Mouse (Mus musculus) megakaryocyte-erythroid progenitor cell, adult 5-6 weeks (primary cell): Measurements from ENCODE around the gene Tmem183a. TPM values are rescaled to one million over a fixed set of nuclear protein-coding genes. Genes with fewer than 3 reads are reported as not detected.

Experiments
- ATAC-seq: replicated peaks from 2 replicates; pipeline ENCODE4 v1.8.0; 2016; ENCODE audit warnings: mild to moderate bottlenecking, inconsistent platforms; ENCODE audit not compliant: severe bottlenecking, poor library complexity, low FRiP score, low TSS enrichment
- total RNA-seq, 2 experiments: library from RNA; stranded (forward) in 1 of 2; stranded (reverse) in 1 of 2; fragments of 200-1000, 215-1000 nt in 1 of 2; fragments of >200 nt in 1 of 2; fragmentation: Nextera tagmentation in 1 of 2; gene quantifications; 2 replicates each; pipeline ENCODE4 v1.2.3; 2014 to 2017

The Tmem183a gene
- total RNA-seq (2014; fragmentation: Nextera tagmentation) (48.8 and 72.3 TPM in 2 replicates), total RNA-seq (2017) (51.4 and 57.0 TPM in 2 replicates)

DNA sequence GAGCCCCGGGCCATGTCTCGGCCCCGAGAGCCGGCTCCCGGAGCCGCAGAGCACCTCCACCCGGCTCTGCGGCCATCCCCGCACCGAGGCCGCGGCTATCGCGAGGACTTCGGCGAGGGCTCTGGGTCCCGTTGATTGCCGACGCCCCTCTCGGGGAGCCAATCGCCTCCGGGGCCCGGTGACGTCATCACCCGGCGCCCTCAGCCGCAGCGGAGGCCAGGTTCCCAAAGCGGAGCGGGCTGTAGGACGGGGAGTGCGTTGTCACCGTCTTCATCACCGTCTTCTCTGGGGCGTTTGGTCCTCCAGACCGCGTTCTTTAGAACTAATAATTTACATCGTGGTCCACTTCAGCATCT lies at the start of gene Tmem183a:
Gene Tmem183a (minus strand): TSS at position 123 of the 356 bp plus-strand sequence.
- peak; percentile 99 for ATAC-seq

GRCm38 (mm10) chr1:134408080-134408479 lies 46.3 kb upstream of the Tmem183a start:
- ATAC-seq, result no peak

GRCm38 (mm10) chr1:134406414-134406771 lies 44.6 kb upstream of the Tmem183a start:
- ATAC-seq, result no peak

DNA sequence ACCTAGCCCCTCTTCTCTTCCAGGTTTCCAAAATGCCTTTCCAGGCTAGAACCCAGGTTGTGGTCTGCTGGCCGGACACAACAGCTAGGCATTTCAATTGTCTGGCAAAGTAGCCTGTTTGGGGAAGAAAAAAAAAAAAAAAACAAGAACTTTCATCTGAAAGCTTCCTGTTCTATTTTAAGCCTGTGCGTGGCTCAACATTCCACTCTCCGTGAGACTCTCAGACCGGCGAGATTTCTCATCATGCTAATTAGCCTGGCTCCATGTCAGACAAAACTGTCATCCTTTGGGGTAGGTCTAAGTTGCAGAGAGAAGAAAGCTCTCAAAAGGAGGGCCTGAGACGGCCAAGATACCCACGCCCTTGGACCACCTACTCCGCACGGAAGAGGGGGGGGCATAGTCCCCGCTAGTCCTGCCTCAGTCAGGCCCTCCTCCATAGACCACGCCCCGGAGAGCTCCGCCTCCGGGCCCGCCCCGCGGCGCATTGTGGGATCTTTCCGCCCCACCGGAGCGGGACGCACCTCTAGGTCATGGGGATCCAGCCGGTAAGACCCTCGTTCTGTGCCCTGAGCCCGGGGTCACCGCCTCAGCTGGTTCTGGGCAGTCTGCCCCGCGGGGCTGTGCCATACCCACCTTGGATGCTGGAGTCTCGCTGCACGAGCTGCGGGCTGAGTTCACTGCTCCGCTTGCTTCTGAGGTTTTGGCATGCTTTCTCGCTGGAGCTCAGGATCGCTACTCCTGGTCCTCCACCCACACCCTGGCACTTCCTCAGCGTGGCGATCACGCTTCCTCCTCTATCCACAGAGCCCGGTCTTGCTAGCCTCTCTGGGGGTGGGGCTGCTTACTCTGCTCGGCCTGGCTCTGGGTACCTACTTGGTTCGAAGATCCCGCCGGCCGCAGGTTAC lies 44.0 kb upstream of the Tmem183a start, which contains the start of gene Cyb5r1:
Gene Cyb5r1 (plus strand): TSS at position 51 of the 905 bp plus-strand sequence.
- ATAC-seq, result peak; percentile 98

DNA sequence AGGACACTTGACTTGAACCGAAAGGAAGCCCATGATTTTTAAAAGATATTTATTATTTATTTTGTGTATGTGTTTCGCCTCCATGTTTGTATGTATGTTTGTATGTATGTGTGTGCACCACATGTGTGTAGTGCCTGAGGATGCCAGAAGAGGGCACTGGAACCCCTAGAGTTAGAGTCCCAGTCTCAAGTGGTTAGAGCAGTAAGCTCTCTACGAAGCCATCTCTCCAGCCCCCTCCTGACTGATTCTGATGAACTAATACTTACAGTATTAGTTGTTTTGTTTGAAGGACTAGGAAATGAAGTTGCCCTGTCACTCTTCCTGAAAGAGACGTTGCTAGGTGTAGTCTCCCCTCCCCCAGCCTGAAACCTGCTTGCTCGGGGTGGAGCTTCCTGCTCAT lies 38.0 kb upstream of the Tmem183a start:
- no peak for ATAC-seq

GRCm38 (mm10) chr1:134398210-134398609 lies 36.4 kb upstream of the Tmem183a start:
- no peak for ATAC-seq

- ATAC-seq, result no peak
These were observed 32.0 kb upstream of the Tmem183a start for GRCm38 (mm10) chr1:134393827-134394226.

DNA sequence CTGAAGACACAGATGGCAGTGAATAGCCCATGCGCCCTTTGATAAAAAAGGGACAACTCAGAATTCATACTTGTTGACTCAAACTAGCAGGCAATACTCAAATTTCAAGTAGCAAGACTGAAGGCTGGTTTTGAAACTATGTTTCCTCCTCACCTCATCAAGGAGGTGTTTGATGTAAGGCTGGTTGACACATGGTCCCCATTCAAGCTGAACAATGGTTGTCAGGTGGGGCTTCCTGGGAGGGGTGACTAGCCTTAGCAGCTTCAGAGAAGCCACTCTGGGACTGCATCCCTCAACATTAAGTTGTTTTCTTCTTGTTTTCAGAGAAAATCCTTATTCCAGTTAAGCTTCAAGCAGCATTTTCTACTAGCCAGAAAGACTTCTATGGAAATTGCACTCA lies 23.9 kb upstream of the Tmem183a start, which contains the start of gene 4933406M09Rik:
Gene 4933406M09Rik (plus strand): TSS at position 275 of the 400 bp plus-strand sequence.
- no peak for ATAC-seq

GRCm38 (mm10) chr1:134385176-134385575 lies 23.4 kb upstream of the Tmem183a start:
- ATAC-seq, result no peak

DNA sequence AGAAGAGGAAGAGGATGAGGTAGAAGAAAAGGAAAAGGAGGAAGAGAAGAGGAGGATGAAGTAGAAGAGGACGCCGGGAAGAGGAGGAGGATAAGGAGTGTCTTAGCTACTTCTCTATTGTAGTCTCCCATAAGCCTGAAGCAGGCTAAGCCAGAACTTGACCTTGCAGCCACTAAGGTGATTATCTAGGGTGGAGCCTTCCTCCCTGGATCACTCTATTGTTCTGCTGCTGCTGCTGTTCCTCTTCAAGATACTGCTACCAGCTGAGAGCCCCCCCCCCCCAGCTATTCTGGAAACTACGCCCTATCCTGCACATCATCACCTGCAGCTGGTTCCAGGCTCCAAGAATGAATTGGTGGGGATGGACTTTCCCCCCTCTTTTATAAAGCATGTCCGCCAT lies 22.8 kb upstream of the Tmem183a start:
- ATAC-seq, result no peak

- ATAC-seq, result peak; percentile 61; the same call in 1 of the 2 replicates
These were observed 20.2 kb upstream of the Tmem183a start for GRCm38 (mm10) chr1:134381795-134382625.

GRCm38 (mm10) chr1:134381051-134381450 lies 19.3 kb upstream of the Tmem183a start:
- ATAC-seq, result no peak

GRCm38 (mm10) chr1:134374124-134374523 lies 12.3 kb upstream of the Tmem183a start:
- no peak for ATAC-seq

GRCm38 (mm10) chr1:134368777-134369337 lies 7.1 kb upstream of the Tmem183a start:
- ATAC-seq, result no peak

DNA sequence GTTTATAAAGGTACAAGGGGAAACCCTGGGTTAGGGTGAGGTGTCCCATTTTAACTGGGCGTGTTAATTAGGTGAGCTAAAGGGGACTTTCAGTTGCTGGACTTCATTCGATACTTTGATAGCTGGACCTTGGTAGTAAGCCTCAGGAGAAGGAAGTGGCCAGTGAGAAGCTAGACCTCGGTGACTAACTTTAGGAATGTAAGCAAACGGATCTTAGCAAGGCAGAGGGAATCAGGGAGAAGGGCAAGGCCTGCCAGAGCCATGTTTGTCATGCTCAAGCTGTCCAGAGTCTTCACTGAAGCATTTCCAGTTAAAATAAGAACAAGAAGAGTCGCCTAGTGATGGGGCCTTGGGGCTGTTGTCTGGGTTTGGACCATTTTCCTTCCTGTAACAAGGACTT lies 3.7 kb upstream of the Tmem183a start:
- ATAC-seq, result no peak

DNA sequence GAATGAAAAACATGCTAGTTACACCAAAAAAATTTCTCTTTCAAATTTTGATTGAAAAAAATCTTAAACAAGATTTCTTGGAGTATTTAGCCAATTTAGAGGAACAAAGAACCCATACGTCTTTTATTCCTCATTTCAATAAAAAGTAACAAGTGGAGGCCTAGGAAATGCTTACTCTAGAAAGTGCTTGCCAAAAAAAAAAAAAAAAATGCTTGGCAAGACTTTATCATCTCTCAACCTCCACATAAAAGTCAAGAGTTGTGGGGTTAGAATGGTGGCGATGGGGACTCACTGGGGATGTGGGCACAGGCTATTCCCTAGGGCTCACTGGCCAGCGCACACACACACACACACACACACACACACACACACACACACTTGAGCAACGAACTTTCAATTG lies 1.4 kb upstream of the Tmem183a start:
- ATAC-seq, result no peak

GRCm38 (mm10) chr1:134361195-134361856 lies 453 bp downstream of the Tmem183a start:
- ATAC-seq, result peak; percentile 34

- ATAC-seq, result no peak
These were observed 1.1 kb downstream of the Tmem183a start for GRCm38 (mm10) chr1:134360656-134361055.

- no peak for ATAC-seq
These were observed 4.3 kb downstream of the Tmem183a start for GRCm38 (mm10) chr1:134357461-134357860.
